Mouse (Mus musculus) kidney, adult 18-20 months (tissue): ENCODE measurements around the gene Sik1.
"Not testable (repeated sequence)": the region's sequence is repeated elsewhere in the genome, so short reads cannot be mapped to it uniquely, and the experiment has no call there.

ENCODE experiments used
- DNase-seq: peaks from one replicate; pipeline ENCODE4 v3.0.0; 2021

Sik1 gene

GRCm38 (mm10) chr17:31855597-31856518 is at the start of gene Sik1:
Gene Sik1, minus strand, starts transcription at chr17:31855804.
- peak; percentile 99 for DNase-seq

DNA sequence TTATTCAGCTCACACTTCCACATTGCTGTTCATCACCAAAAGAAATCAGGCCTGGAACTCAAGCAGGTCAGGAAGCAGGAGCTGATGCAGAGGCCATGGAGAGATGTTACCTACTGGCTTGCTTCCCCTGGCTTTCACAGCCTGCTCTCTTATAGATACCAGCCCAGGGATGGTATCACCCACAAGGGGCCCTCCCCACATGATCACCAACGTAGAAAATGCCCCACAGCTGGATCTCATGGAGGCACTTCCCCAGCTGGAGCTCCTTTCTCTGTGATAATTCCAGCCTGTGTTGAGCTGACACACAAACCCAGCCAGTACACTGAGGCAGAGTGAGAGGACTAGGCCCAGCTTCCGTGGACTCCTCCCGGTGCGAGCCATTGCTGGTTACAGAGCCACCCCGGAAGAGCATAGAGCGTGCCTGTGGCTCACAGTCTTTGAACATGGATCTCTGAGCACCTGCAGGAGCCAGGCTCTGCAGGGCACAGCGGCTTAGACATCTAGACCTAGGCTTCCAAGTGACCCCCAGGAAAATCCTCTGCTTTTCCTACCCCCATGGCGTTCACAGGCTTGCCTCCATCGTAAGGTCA is 49.7 kb upstream of the Sik1 start:
- DNase-seq: no peak

GRCm38 (mm10) chr17:31904036-31904435 is 48.4 kb upstream of the Sik1 start:
- DNase-seq: peak; percentile 74

DNA sequence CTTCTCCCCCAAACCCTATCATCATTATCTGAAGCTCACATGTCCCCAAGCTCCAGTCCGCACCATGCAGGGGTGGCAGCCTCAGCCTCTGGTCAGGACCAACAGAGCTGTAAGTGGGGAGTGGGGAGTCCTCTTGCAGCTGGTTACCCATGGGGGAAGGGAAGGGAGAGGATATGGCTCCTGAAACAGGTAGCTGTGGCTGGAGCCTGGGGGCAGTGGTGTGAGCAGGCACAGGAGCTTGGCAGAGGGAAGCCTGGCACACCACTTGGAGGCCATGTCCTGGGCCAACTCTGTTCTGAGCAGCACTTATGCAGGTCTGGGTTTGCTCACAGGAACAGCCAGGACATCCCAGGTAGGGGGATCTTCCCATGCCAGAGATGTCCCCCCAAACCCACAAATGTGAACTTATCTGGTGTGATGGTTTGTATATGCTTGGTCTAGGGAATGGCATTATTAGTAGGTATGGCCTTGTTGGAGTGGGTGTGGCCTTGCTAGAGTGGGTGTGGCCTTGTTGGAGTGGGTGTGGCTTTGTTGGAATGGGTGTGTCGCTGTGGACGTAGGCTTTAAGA is 47.1 kb upstream of the Sik1 start:
- peak; percentile 48 for DNase-seq

DNA sequence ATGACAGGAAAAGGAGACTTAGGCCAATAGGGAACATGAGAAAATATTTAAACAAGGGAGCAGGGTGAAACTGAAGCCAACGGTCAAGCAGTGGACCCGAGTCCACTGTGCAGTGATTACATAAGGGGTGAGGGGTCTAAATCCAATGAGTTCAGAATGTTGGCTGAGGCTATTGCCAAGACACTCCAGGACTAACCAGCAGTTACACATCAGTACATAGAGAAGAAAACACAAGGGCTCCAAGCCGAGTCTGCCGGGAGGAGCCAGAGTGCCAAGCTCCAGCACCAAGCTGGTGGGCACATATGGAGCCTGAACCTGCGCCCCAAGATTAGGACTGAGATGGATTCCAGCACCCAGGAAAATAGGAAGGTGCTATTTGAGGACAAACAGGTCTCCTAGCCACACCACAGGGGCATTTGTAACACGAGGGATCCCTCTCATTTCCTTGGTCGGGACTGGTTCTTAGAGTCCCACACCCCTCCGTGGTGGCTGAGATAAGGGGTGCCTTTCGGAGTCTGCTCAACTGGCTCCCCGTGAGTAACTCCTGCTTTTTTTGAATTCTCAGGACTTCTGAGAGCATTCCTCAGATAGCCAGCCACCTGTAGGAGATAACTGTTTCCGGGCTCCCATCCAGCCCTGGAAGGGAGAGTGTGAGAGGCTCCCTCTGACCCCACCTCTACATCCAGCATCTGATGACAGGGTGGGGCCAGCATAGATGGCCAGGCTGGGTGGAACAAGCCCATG is 46.0 kb upstream of the Sik1 start:
- DNase-seq: peak; percentile 73

DNA sequence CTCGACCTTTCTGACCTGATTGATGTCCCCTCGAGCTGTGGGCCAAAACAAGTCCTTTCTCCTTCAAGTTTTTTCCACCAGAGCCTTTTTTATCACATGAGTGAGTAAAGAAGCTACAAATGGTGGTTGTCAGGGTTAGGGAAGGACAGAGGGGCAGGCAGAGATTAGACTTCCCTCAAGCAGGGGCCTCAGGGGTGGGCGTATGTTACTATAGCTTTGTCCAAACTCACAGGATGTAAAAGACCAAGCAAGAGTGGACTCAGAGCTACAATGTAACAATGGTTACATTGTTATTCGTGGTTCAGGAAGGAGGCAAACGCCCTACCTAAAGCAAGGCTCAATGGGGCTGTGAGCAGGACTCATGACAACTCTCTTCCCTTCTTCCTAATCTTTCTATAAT is 43.3 kb upstream of the Sik1 start:
- DNase-seq: no peak

GRCm38 (mm10) chr17:31897186-31897793 is 41.7 kb upstream of the Sik1 start:
- peak; percentile 2 for DNase-seq

DNA sequence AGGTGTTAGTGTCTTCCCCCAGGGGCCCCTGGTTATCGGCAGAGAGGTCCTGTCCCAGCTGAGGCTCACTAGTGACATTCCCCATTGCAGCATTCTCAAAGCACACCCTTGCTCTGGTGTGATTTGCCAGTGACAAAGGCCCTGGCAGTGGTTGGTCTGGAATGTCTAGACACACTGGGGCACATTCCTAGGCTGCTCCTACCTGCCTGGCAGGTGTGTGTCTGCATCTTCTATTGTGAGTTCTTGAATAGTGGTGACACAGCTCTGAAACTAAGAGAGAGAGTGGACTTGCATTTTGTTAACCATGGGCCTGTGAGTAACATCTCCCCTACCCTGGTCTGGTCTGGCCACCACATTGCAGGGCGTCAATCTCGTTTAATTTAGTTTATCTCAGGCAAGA is 41.1 kb upstream of the Sik1 start:
- DNase-seq: peak; percentile 10

DNA sequence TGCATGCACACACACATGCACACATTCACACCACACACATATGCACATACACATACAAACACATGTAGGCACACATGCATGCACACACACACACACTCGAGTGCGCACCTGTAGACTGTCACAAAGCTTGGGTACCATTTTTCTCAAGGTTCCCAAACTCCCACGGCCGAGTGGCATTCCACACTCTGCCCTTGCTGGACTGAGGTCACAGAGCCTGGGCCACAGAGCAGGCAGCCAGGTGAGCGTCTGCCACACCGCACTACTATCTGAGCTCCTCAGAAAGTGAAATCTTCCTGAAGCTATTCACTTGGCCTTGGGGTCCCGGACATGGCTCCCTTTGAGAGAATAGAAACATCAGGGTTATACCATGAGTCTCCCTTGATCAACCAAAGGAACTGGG is 40.7 kb upstream of the Sik1 start:
- peak; percentile 3 for DNase-seq

GRCm38 (mm10) chr17:31893371-31894060 is 37.9 kb upstream of the Sik1 start:
- no peak for DNase-seq

- peak; percentile 79 for DNase-seq
Observed at GRCm38 (mm10) chr17:31892750-31893149, 37.1 kb upstream of the Sik1 start.

- DNase-seq: no peak
Observed at GRCm38 (mm10) chr17:31891858-31892257, 36.3 kb upstream of the Sik1 start.

DNA sequence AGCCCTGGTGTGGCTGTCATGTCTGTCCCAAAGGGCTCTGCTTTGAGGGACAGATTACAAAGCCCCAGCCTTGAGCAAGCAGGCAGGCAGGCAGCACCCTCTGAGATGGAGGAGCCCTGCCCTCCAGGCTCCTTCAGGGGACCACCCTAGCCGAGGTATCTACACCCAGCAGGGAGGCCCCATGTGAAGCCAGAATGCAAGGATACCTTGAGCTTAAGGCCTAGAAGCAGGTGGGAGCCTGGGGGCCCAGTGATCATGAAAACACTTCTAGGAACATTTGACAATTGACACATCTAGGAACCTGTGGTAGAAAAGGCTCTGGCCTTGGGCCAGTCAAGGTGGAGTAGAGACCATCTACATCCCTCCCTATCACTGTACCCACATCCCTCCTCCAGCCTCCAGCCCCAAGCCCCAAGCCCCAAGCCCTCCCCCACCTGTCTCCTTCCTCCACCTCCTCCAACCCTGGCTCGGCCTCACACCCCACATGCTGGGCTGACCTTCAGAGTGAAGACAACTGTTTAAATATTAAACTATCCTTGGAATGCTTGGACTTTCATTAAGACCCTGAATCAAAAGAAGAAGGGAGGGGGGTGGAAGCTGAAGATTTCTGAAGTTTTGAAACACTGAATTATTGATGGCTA is 34.8 kb upstream of the Sik1 start:
- DNase-seq: no peak

DNA sequence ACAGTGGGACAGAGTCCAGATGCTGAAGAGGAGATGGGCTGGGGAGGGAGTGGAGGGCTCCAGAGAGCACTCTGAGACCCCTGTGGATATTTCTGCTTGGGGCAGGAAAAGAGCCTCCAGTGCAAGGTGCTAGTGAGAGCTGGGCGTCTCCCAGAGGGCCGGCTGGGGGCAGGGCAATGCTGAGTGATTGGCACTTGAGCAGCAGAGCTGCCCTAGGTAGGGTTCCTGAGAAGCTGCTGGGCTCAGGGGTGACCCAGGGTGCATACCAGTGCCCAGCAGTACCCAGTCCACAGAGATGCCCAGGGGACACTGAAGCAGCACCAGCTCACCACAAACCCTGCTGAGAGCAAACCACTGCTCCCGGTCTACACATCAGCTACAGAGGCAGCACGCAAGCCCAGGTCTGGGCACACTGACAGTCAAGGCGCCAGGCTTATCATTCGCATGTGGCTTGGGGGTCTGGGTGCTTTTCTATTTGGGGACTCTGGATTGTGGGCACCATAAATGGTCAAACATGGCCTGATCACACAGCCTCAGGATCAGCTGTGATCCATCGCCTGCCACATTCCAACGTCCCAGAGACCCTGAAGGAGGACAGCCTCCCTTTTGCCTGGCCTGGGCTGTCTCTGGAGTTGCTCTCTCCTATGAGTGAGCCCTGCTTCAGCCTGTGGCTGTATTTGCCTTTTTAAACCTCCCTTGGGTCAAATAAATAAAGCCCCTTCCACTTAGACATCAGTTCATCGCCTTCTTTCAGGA is 34.0 kb upstream of the Sik1 start:
- DNase-seq: peak; percentile 65

- no peak for DNase-seq
Observed at GRCm38 (mm10) chr17:31888540-31888939, 32.9 kb upstream of the Sik1 start.

DNA sequence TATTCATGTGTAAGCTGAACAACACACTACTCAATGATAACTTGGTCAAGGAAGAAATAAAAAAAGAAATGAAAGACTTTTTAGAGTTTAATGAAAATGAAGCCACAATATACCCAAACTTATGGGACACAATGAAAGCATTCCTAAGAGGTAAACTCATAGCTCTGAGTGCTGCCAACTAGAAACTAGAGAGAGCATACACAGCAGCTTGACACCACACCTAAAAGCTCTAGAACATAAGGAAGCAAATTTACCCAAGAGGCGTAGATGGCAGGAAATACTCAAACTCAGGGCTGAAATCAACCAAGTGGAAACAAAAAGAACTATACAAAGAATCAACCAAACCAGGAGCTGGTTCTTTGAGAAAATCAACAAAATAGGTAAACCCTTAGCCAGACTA is 29.1 kb upstream of the Sik1 start:
- not testable (repeated sequence) for DNase-seq

DNA sequence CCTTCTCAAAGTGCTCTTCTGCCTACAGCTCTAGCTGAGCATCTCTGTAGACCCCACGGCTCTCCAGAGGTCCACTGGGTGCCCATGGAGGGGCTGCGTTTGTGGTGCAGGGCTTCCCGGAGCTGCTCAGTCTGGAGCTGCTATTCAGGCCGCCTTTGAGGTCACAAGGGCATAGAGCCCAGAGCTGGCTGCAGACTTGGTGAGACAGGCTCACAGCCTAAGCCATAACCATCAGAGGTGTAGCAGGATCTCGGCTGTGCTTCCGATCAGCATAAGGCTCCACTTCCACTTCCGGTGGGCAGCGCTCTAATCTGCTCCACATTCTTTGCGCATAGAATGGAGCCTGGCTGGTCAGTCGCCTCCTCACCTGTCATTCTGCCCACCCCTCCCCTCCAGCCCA is 23.8 kb upstream of the Sik1 start:
- no peak for DNase-seq

GRCm38 (mm10) chr17:31877650-31878141 is 22.1 kb upstream of the Sik1 start:
- no peak for DNase-seq

- no peak for DNase-seq
Observed at GRCm38 (mm10) chr17:31877181-31877581, 21.6 kb upstream of the Sik1 start.

DNA sequence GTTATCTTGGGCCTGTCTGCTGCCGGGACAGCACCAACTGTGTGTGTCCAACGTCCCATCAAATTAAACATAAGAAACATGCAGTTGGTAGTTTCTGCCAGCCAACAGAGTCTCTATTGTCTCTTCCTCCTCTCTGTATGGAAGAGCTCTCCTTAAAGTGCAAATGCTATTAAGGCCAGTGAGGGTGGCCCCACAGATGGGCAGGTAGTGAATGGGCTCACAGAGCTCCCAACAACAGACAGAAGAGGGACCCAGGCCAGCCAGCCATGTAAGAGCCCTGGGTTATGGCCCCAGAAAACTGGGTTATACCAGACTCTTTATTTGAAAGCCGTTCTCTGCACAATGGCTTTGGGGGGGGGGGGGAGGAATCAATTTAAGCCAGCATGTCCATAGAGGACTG is 21.2 kb upstream of the Sik1 start:
- no peak for DNase-seq
